Mouse (Mus musculus): ENCODE data around the gene Creb3l4. TPM values are rescaled to one million over a fixed set of nuclear protein-coding genes. Genes with fewer than 3 reads are reported as not detected.
A peak's percentile ranks its signal among the peaks of the same experiment; 100 is the strongest.

The Creb3l4 gene
- polyA plus RNA-seq, 1 experiment, result 0.56 TPM

DNA sequence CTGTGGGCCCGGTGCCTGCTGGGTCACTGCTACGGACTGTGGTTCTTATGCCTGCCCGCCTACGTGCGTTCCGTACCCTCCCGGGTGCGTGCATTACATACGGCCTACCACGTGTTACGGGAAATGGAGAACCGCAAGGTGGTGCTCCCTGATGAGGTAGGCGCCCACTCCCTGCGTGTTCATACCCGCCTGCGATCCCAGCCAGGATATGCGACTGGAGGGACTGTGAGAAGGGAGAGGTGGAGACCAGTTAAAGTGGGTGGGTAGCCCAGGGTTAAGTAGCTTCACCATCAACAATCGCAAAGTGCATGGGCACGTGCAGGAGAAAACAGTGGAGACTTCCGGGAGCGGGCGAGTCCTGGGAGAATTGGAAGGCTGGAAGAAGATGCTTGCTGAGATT lies 30.5 kb upstream of the Creb3l4 start:
- peaks cover 82% of the 10 kb centered on the region for H3K36me3 ChIP-seq (ENCODE audit: control insufficient read depth, insufficient read depth, low read length)
- H3K27me3 ChIP-seq (ENCODE audit: control insufficient read depth, insufficient read depth, low read length), result no peaks in the 10 kb centered on the region
- TF ChIP-seq POLR2A (IDR thresholded peaks at IDR 0.05; ENCODE audit: low read depth, low read length), result no peak
- no peaks in the 10 kb centered on the region for H3K4me1 ChIP-seq (ENCODE audit: control insufficient read depth, insufficient read depth, insufficient read length)
- 98% methylated on average over 22 of the region's 22 CpGs for WGBS
- DNase-seq (ENCODE audit: low read depth in 1 of 2, low spot score in 2 of 2), result no peak
- H3K27ac ChIP-seq (ENCODE audit: insufficient read depth, low read length), result no peak overlapping the region
- no peak overlapping the region for H3K4me3 ChIP-seq (ENCODE audit: extremely low read depth, insufficient read depth, insufficient read length)

DNA sequence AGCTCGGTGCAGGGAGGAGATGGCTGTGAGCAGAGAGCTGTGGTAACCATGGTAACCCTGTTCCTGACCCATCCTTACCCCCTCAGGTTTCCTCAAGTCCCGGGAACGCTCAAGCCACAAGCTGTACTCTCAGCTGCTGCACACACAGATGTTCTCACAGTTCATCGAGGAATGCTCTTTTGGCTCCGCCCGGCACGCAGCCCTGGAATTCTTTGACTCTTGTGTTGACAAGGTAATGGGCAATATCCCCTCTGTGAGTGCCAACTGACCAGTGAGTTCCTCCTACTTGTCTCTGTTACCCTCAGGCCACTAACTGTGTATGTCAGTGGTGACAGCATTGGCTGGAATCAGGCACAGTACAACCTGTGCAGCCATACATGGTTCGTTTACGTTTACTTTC lies 28.9 kb upstream of the Creb3l4 start:
- DNase-seq (ENCODE audit: low read depth in 1 of 2, low spot score in 2 of 2), result no peak
- H3K27me3 ChIP-seq (ENCODE audit: control insufficient read depth, insufficient read depth, low read length), result no peaks in the 10 kb centered on the region
- peaks cover 76% of the 10 kb centered on the region for H3K36me3 ChIP-seq (ENCODE audit: control insufficient read depth, insufficient read depth, low read length)
- no peak overlapping the region for H3K27ac ChIP-seq (ENCODE audit: insufficient read depth, low read length)
- peaks cover 8% of the 10 kb centered on the region; the same call in 1 of the 2 replicates for H3K4me1 ChIP-seq (ENCODE audit: control insufficient read depth, insufficient read depth, insufficient read length)
- H3K4me3 ChIP-seq (ENCODE audit: extremely low read depth, insufficient read depth, insufficient read length), result no peak overlapping the region
- no peak for TF ChIP-seq POLR2A (IDR thresholded peaks at IDR 0.05; ENCODE audit: low read depth, low read length)
- TF ChIP-seq CTCF (IDR thresholded peaks at IDR 0.05; ENCODE audit: extremely low read depth, insufficient read depth, insufficient read length, insufficient replicate concordance), result no peak
- 92% methylated on average over 9 of the region's 9 CpGs for WGBS

DNA sequence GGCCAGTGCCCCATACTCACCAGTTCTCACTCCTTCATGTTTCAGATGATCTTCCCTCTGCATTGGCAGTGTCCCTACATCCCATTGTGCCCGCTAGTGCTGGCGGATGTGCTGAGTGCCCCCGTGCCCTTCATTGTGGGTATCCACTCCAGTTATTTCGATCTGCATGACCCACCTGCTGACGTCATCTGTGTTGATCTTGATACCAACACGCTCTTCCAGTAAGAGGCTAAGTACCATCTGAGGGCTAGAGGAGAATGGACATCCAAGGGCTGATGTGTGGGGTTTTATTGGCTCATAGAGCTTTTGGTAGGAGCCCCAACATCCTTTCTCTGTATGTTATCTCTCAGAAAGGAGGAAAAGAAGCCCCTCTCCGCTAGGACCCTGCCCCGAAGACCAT lies 27.5 kb upstream of the Creb3l4 start:
- Histone ChIP-seq H3K27ac (ENCODE audit: insufficient read depth, low read length) (no peak overlapping the region), H3K27me3 (ENCODE audit: control insufficient read depth, insufficient read depth, low read length) (no peaks in the 10 kb centered on the region), H3K36me3 (ENCODE audit: control insufficient read depth, insufficient read depth, low read length) (peaks cover 64% of the 10 kb centered on the region), H3K4me1 (ENCODE audit: control insufficient read depth, insufficient read depth, insufficient read length) (peaks cover 9% of the 10 kb centered on the region; the same call in 1 of the 2 replicates), H3K4me3 (ENCODE audit: extremely low read depth, insufficient read depth, insufficient read length) (no peak overlapping the region)
- no peak for TF ChIP-seq POLR2A (IDR thresholded peaks at IDR 0.05; ENCODE audit: low read depth, low read length)
- no peak for TF ChIP-seq CTCF (IDR thresholded peaks at IDR 0.05; ENCODE audit: extremely low read depth, insufficient read depth, insufficient read length, insufficient replicate concordance)
- 93% methylated on average over 8 of the region's 8 CpGs for WGBS
- DNase-seq (ENCODE audit: low read depth in 1 of 2, low spot score in 2 of 2), result no peak

DNA sequence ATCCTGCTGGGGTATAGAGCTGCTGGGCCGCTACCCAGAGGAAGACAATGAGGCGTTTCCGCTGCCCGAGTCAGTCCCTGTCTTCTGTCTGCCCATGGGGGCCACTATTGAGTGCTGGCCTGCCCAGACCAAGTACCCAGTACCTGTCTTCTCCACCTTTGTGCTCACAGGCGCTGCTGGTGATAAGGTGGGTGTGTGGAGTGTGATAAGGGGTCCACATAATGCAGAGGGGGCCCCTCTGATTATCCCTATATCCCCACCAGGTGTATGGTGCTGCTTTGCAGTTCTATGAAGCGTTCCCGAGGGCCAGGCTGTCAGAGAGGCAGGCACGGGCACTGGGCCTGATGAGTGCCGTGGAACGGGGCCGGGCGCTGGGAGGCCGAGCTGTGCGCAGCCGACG lies 25.7 kb upstream of the Creb3l4 start:
- Histone ChIP-seq H3K4me3 (ENCODE audit: extremely low read depth, insufficient read depth, insufficient read length) (no peak overlapping the region), H3K27me3 (ENCODE audit: control insufficient read depth, insufficient read depth, low read length) (no peaks in the 10 kb centered on the region), H3K4me1 (ENCODE audit: control insufficient read depth, insufficient read depth, insufficient read length) (peaks cover 13% of the 10 kb centered on the region; the same call in 1 of the 2 replicates), H3K27ac (ENCODE audit: insufficient read depth, low read length) (no peak overlapping the region), H3K36me3 (ENCODE audit: control insufficient read depth, insufficient read depth, low read length) (peaks cover 55% of the 10 kb centered on the region)
- WGBS, result 93% methylated on average over 16 of the region's 16 CpGs
- DNase-seq (ENCODE audit: low read depth in 1 of 2, low spot score in 2 of 2), result no peak
- TF ChIP-seq CTCF (IDR thresholded peaks at IDR 0.05; ENCODE audit: extremely low read depth, insufficient read depth, insufficient read length, insufficient replicate concordance), result no peak
- TF ChIP-seq POLR2A (IDR thresholded peaks at IDR 0.05; ENCODE audit: low read depth, low read length), result no peak

DNA sequence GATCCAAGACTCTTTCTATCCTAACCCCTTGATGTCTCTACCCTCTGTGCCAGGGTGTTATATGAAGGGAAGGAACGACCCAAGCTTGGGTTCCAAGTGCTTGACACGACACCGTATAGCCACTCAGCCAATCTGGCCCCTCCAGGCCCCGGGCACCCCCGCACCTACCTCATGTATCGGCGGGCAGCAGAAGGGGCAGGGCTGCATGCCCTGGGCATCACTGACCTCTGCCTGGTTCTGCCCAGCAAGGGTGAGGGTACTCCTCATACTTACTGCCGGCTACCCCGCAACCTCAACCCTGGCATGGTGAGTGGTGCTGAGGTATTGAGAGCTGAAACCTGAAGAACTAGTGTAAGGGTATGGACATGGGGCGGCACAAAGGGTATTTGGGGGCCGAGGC lies 24.9 kb upstream of the Creb3l4 start:
- peaks cover 18% of the 10 kb centered on the region; the same call in 1 of the 2 replicates for H3K4me1 ChIP-seq (ENCODE audit: control insufficient read depth, insufficient read depth, insufficient read length)
- no peak for DNase-seq (ENCODE audit: low read depth in 1 of 2, low spot score in 2 of 2)
- WGBS, result 93% methylated on average over 11 of the region's 11 CpGs
- H3K27me3 ChIP-seq (ENCODE audit: control insufficient read depth, insufficient read depth, low read length), result no peaks in the 10 kb centered on the region
- H3K4me3 ChIP-seq (ENCODE audit: extremely low read depth, insufficient read depth, insufficient read length), result no peak overlapping the region; the same call in 1 of the 2 replicates
- no peak overlapping the region for H3K27ac ChIP-seq (ENCODE audit: insufficient read depth, low read length)
- TF ChIP-seq POLR2A (IDR thresholded peaks at IDR 0.05; ENCODE audit: low read depth, low read length) (no peak), CTCF (IDR thresholded peaks at IDR 0.05; ENCODE audit: extremely low read depth, insufficient read depth, insufficient read length, insufficient replicate concordance) (no peak)
- peaks cover 54% of the 10 kb centered on the region for H3K36me3 ChIP-seq (ENCODE audit: control insufficient read depth, insufficient read depth, low read length)

DNA sequence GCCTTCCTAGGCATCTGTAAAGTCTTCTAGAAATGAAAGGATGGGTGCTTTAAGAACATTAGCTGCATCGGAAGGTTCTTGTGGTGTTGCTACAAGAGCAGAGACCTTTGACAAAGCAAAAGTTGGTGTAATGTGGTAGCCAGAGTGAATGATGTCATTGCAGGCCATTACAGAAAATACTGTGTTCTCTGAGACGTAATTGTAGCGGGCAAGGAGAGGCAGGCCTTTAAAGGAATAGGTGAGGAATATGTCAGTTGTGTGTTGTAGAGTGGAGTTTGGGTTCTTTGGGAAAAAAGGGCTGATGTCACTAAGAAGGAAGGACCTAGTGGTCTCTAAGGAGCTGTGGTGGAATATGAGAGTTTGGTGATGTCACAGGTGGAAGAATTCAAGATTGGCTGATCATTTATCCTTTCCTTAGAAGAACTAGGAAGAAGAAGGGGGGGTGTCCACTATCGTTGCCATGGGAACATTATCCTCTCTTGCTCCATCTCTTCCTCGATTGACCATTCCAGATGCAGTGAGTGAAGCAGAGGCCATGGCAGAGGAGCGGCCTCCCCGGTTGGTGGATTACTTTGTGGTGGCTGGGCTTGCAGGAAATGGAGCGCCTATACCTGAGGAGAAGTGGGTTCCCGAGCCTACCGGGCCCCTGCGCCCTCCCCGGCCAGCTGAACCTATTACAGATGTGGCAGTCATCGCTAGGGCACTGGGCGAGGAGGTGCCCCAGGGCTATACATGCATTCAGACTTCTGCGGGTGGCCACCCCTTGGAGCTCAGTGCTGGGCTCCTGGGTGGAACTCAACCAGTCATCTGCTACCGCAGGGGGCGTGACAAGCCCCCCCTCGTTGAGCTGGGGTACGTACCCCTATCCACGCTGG lies 23.8 kb upstream of the Creb3l4 start:
- WGBS, result 58% methylated on average over 20 of the region's 20 CpGs
- Histone ChIP-seq H3K27me3 (ENCODE audit: control insufficient read depth, insufficient read depth, low read length) (no peaks in the 10 kb centered on the region), H3K27ac (ENCODE audit: insufficient read depth, low read length) (peak overlapping the region; percentile 99; the same call in 1 of the 2 replicates), H3K4me3 (ENCODE audit: extremely low read depth, insufficient read depth, insufficient read length) (peak overlapping the region; percentile 70), H3K36me3 (ENCODE audit: control insufficient read depth, insufficient read depth, low read length) (peaks cover 51% of the 10 kb centered on the region), H3K4me1 (ENCODE audit: control insufficient read depth, insufficient read depth, insufficient read length) (peaks cover 23% of the 10 kb centered on the region; the same call in 1 of the 2 replicates)
- no peak for TF ChIP-seq CTCF (IDR thresholded peaks at IDR 0.05; ENCODE audit: extremely low read depth, insufficient read depth, insufficient read length, insufficient replicate concordance)
- no peak for TF ChIP-seq POLR2A (IDR thresholded peaks at IDR 0.05; ENCODE audit: low read depth, low read length)
- no peak for DNase-seq (ENCODE audit: low read depth in 1 of 2, low spot score in 2 of 2)

All from spleen, adult 2 months (tissue).